Mouse (Mus musculus) mesoderm, embryonic 11.5 days (tissue): ENCODE data around the gene Kpnb1.

ENCODE experiments used
- DNase-seq: peaks from one replicate; pipeline ENCODE4 v3.0.0-alpha.2; 2012; ENCODE audit warnings: low read depth, low spot score

Gene Kpnb1

DNA sequence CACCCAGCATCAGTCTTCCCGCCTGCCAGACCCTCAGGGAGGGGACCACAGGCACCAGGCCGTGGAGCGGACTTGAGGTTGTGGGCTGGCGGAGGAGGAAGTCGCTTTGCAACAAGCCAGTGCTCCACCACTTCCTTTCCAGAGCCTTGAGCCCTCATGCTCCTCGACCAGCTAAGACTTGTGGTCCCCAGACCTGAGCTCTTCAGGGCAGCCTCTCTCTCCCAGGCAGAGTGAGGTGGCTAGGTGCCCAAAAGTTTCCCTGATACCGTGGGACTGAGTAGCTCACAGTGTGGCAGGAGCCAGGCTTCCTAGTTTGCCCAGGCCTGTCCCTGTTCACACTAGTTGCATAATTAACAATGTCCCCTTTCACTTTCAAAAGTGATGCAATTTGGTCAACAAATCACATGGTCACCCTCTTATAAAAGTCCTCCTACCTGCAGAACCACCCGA, 45.5 kb downstream of the Kpnb1 start:
- DNase-seq, result no peak

DNA sequence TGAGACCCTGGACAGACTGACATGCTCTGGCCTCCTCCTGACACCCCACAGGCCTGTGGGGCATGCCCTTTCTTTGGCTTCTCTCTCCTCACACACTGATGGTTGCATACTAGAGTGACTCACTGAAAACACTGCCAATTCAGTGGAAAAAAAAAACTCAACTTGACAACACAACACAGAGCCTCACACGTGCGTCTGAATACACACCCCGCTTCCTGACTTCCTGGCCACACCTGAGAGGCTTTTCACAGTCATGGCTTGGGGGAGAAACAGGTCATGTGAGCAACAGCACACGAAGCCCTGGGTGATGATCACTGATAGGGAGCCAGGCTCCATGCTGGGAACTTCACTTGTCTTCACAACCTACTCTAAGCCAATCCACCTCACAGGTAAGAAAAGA, 46.9 kb downstream of the Kpnb1 start:
- no peak for DNase-seq

DNA sequence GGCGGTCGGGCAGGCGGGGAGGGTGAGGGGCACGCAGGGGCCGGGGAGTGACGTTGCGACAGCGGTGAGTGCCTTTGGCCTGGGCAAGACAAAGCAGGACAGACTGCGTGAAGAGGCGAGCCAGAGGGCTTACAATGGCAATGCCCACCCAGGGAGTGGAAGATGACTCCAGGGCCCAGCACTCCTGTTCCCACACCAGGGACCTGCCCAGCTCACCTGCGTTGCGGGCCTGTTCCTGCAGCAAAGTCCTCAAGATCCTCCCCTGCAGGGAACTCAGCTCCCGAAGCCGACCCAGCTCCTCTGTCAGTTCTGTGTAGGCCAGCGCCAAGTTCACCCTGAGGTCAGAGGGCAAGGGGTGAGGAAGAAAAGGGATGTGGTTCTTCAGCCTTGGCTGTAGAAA, 48.4 kb downstream of the Kpnb1 start:
- DNase-seq, result no peak

DNA sequence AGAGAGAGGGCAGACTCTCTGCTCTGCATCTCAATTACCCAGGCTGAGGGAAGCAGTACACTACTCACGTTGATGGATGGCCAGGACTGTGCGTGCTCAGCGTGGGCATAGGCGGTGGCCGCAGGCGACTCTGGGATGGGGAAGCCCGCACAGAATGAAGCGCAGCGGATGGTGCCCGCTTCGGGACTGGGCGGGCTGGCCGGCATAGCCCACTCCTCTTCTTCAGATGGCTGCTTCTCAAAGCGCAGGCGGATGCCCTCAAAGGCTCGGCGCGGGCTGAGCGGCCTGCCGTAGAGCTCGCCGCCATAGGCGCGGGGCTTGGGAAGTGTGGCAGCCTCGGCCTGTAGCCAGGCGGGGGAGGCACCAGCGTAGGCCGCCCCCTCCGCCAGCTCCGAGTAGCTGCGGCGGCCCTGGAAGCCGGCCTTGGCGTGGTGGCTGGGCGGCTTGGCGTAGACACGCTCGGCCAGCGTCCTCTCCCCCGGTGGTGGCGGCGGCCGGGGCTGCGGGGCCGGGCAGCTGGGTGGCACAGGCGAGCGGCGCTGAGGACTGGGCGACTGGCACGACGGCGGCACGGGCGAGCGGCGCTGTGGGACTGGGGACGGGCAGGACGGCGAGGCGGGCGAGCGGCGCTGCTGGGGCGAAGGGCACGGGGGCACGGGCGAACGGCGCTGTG, 49.0 kb downstream of the Kpnb1 start:
- DNase-seq, result no peak

DNA sequence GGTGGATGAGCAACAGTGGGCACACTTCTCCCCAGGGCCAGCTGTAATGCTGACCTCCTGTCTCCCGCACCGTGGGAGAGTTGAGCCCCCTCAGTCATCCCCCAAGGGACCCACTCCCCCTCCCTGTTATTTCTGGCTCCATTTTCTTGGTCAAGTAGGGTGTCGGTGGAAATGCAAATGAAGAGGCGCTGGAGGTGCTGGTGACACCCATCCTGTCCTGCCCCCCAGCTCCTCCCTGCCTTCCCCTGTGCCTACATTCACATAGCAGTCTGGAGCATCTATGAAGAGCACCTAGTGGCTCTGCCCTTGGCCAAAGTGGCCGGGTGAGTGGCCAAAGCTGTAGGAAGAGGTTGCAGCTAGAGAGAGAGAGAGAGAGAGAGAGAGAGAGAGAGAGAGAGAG, 54.4 kb downstream of the Kpnb1 start:
- no peak for DNase-seq

GRCm38 (mm10) chr11:97132185-97132584, 55.5 kb downstream of the Kpnb1 start:
- no peak for DNase-seq

- no peak for DNase-seq
Observed at GRCm38 (mm10) chr11:97131683-97132082, 56.0 kb downstream of the Kpnb1 start.

- no peak for DNase-seq
Observed at GRCm38 (mm10) chr11:97130318-97130717, 57.4 kb downstream of the Kpnb1 start.

GRCm38 (mm10) chr11:97128956-97129355, 58.7 kb downstream of the Kpnb1 start:
- DNase-seq, result no peak

GRCm38 (mm10) chr11:97127470-97128223, 60.0 kb downstream of the Kpnb1 start:
- no peak for DNase-seq

GRCm38 (mm10) chr11:97126645-97127468, 60.8 kb downstream of the Kpnb1 start:
- no peak for DNase-seq

DNA sequence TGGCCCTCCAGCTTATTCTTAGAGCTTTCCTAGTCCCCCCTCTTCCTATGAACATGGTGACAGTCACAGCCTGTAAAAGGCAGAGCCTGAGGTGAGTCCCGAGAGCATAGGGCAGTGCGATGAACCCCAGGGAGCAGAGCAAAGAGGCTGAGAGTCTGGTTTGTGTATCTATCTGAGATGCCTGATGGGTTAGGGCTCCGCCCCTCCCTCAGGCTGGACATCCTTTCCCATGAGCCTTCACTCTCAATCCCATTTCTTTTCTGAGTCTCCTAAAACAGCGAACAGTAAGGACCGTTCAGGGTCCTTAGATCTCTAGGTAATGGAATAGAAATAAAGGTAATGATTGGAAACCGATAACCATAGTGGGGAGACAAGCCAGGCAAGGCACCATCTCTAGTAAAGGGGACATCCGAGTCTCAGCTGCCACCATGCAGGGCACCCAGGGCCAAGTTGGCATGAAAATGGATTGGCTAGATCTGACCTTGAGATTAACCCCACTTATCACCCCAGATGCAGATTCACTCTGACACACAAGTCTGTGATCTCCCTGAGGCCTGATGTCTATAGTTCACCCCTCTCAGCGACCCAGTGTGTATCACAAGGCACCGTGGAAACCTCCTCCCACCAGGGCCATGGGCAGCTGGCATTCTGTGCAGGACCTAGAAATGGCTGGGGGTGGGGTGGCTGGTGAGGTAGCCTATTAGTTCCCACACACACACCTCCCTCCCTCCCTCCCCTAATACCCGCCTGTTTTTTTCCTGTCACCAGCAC, 63.2 kb downstream of the Kpnb1 start:
- DNase-seq, result no peak

GRCm38 (mm10) chr11:97123282-97123890, 64.3 kb downstream of the Kpnb1 start:
- no peak for DNase-seq

- no peak for DNase-seq
Observed at GRCm38 (mm10) chr11:97120641-97121040, 67.0 kb downstream of the Kpnb1 start.

GRCm38 (mm10) chr11:97120221-97120620, 67.5 kb downstream of the Kpnb1 start:
- DNase-seq, result no peak

DNA sequence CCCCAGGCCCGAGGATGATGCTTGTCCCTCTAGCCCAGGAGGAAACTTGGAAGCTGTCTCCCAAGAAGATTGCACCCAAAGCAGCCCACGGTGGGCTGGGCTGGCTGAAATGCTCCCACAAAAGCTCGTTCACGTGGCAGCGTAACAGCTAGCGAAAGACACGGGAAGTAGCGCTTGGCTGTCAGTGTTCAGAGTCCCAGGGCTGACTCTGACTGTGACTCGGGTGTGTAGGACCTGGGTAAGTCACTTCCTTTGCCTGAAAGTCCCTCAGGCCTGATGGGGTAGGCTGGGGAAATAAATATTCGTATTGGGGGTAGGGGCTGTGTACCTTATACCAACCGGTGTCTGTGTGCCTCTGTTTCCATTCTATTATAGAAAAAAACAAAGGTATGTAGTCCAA, 71.9 kb downstream of the Kpnb1 start:
- no peak for DNase-seq

DNA sequence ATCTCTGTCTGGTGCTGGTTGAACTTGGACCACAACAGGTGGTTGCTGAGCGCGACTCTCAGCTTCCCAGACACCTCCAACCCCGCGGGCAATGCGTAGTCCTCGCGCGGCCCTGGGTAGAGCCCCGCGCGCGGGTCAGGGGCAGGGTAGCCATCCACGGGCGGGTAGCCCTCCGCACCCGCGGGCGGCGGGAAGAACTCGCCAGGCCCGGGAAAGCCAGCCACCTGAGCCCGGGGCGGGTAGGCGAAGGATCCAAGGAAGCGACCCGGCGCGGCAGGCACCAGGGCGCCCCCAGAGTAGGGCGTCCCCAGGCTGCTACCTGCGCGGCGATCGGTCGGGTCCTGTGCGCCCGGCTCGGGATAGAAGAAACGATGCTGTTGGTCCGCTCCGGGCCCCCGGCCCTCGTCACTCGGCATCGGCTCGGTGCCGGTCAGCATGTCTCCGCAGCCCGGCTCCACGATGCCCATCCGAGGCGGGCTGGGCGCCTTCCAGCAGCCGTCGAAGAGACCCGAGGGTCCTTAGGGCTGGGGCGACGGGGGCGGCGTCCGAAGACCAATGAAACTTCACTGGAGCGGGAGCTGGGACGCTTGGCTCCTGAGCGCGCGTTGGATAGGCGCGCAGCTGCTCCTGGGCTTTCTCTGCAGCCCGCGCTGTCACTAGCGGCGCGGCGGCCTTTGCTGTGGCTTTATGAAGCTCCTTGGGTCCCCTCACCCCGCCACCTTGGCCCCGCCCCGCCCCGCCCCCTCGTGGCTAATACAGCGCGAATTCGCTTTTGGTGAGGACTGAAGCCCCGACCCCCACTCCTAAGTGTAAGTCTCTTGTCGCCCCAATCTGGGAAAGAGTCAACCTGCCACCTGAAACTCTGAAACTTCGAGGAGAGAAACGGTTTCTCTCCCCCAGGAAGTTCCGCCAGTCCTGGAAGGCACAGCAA, 72.7 kb downstream of the Kpnb1 start, which contains the start of gene Tbx21:
Gene Tbx21 (minus strand): TSS at position 661 of the 931 bp plus-strand sequence.
- no peak for DNase-seq

- no peak for DNase-seq
Observed at GRCm38 (mm10) chr11:97112519-97113125, 75.1 kb downstream of the Kpnb1 start.
